Mouse (Mus musculus): Measurements from ENCODE around the gene Arhgef19.

DNA sequence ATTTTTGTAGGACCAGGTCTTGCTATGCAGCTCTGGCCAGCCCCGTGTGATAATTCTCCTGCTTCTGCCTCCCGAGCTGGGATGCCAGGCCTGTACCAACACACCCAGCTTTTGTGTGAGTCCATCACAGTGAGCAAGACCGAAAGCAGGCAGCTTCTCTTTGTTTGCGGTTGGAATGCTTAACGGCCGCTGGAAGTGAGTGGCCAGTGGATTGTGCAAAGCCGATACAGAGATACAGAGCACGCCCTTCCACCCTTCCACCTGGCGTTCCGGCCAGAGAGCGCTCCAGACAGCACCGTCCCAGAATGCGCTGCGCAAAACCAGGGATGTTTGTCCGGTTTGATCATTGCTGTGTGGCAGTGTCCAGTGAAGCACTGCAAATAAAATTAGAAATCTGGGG is 40.0 kb downstream of the Arhgef19 start:
- no peak for TF ChIP-seq CTCF (IDR thresholded peaks at IDR 0.05; ENCODE audit: borderline replicate concordance, extremely low read depth, insufficient read depth, insufficient read length)
- TF ChIP-seq POLR2A (IDR thresholded peaks at IDR 0.05; ENCODE audit: borderline replicate concordance, extremely low read depth, insufficient read depth, insufficient read length, poor library complexity, severe bottlenecking): no peak

Data from brain, embryonic 14.5 days (tissue).